Mouse (Mus musculus) liver, adult 2 months (tissue): ENCODE results near the gene Prss40.

ENCODE experiments used
- CTCF ChIP-seq: fragments of 200-500 bp; IDR thresholded peaks from 2 replicates; pipeline ENCODE4 v1.5.1; 2011; ENCODE audit warnings: low read depth, low read length, control low read depth
- POLR2A ChIP-seq: fragments of 200-500 bp; IDR thresholded peaks from 2 replicates; pipeline ENCODE4 v1.6.1; 2011; ENCODE audit warnings: low read length, control low read depth; ENCODE audit not compliant: insufficient read depth; ENCODE audit errors: extremely low read depth

- TF ChIP-seq CTCF (no peak), POLR2A (no peak)
These were observed 54.7 kb downstream of the Prss40 start for GRCm38 (mm10) chr1:34505970-34506551.
